Mouse (Mus musculus): ENCODE measurements around the gene Cd300lg.

Gene Cd300lg

GRCm38 (mm10) chr11:102041350-102041949 lies at the start of gene Cd300lg:
Cd300lg (plus strand) TSS chr11:102041509.
- DNase-seq (ENCODE audit: low spot score): no peak

- DNase-seq (ENCODE audit: low spot score): no peak
Measured at GRCm38 (mm10) chr11:101991813-101992212, 49.5 kb upstream of the Cd300lg start.

DNA sequence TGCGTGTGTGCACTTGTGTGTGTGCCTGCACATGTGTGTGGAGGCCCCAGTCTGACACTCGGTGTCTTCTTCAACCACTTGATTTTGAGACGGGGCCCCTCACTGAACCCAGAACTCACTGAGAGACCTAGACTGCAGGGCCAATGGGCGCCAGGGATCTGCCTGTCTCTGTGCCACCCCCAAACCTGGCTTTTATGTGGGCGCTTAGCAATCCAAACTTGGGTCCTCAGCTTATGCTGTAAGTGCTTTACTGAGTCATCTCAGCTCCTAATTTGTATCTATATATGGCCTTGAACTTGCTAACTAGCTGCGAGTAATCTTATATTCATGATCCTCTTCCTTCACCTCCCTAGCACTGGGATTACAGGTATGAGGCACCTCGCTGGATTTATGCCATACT lies 48.9 kb upstream of the Cd300lg start:
- DNase-seq (ENCODE audit: low spot score): no peak

DNA sequence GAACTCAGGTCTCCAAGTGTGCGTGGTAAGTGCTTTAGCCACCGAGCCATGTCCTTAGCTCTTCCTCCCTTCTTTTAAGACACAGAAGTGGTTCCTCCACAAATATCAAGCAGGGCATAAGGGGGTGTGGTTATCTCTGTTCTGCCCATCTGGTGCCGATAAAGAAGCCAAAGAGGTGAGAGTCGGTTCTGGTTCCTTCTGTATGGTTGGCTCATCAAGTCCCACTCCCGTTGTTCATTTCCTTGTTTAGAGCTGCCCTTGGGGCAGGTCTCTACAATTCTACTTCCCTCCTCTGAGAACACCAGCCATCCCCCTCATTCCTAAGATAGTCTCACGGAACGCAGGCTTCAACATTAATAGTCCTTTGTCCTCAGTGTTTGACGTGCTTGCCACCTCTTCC lies 47.2 kb upstream of the Cd300lg start:
- no peak for DNase-seq (ENCODE audit: low spot score)

GRCm38 (mm10) chr11:101995938-101996337 lies 45.4 kb upstream of the Cd300lg start:
- DNase-seq (ENCODE audit: low spot score): no peak

GRCm38 (mm10) chr11:101998258-101998657 lies 43.1 kb upstream of the Cd300lg start:
- DNase-seq (ENCODE audit: low spot score): no peak

- no peak for DNase-seq (ENCODE audit: low spot score)
Measured at GRCm38 (mm10) chr11:101999466-101999865, 41.8 kb upstream of the Cd300lg start.

- DNase-seq (ENCODE audit: low spot score): no peak
Measured at GRCm38 (mm10) chr11:102004251-102004650, 37.1 kb upstream of the Cd300lg start.

- DNase-seq (ENCODE audit: low spot score): no peak
Measured at GRCm38 (mm10) chr11:102006271-102006670, 35.0 kb upstream of the Cd300lg start.

GRCm38 (mm10) chr11:102006688-102007087 lies 34.6 kb upstream of the Cd300lg start:
- DNase-seq (ENCODE audit: low spot score): no peak

DNA sequence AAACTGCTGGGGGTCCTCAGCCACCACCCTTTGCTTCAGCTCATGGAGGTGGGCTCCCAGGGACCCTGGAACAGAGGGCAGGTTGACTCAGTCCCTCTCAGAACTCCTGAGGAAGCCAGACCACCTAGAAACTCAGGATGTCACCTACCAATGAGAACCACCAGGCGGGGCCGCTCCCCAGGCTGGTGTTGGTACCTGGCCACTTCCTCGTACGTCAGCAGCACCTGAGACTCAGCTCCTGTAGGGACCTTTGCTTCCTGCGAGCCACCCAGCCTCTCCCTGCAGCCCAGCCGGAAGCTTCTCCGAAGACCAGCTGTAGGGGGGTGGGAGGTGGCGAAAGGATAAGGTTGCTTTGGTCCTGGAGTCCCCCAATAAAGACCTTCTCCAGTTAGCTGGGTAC lies 32.9 kb upstream of the Cd300lg start:
- DNase-seq (ENCODE audit: low spot score): no peak

GRCm38 (mm10) chr11:102008954-102009637 lies 32.2 kb upstream of the Cd300lg start:
- DNase-seq (ENCODE audit: low spot score): peak; percentile 76

DNA sequence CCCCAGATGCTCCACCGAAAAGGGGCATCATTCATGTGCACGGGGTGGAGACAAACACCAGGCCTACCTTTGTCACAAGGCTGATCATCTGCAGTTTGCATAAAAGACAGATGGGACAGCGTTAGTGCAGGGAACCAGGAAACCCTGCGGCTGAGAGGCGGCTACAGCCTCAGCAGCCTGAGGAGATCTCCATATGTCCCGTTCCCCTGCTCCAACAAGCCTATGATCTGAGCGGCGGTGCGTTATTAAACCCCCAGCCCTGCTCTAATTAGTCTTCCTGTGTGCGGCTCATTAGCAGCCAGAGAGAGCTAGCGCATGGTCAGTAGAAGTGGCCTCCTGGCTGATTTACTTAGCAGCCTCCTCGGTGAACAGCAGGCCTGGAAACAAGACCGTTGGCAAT lies 31.2 kb upstream of the Cd300lg start:
- DNase-seq (ENCODE audit: low spot score): no peak

- DNase-seq (ENCODE audit: low spot score): no peak
Measured at GRCm38 (mm10) chr11:102011510-102011909, 29.8 kb upstream of the Cd300lg start.

DNA sequence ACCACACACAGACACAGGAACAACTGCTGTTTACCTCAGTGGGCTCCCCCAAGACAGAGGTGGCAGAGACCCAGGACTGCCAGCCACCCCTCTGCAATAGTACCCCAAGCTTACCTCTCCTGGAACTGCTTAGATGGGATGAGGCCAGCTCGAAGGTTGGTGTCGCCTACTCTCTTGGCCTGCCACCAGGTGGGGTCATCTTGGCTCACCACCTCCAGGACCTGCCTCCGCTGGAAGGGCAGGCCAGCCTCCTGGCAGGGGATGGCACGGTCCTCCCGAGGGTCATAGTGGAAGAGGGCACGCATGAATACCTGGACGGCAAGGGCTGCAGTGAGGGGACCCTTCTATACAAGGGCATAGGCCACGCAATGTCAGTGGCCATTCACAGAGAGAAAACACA lies 28.1 kb upstream of the Cd300lg start:
- no peak for DNase-seq (ENCODE audit: low spot score)

- no peak for DNase-seq (ENCODE audit: low spot score)
Measured at GRCm38 (mm10) chr11:102015472-102015871, 25.8 kb upstream of the Cd300lg start.

- DNase-seq (ENCODE audit: low spot score): no peak
Measured at GRCm38 (mm10) chr11:102016136-102016535, 25.2 kb upstream of the Cd300lg start.

- no peak for DNase-seq (ENCODE audit: low spot score)
Measured at GRCm38 (mm10) chr11:102019736-102020135, 21.6 kb upstream of the Cd300lg start.

DNA sequence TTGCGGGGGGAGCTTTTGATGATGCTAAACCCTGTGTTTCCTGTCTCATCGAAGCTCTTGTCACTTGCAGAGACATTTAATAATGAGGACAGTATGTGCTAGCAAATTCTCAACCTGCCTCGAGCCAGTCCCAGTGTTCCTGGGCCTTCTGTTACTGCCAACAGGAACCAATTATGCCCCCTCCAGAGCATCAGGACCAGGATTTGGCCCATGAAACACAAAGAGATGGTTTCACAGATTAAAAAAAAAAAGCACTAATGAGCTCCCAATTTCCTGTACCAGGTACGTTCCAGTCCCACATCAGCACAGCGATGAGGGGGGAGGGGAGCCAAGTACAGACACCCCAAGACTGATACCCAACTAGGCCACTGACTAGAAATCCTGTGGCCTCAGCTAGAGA lies 20.1 kb upstream of the Cd300lg start:
- no peak for DNase-seq (ENCODE audit: low spot score)

DNA sequence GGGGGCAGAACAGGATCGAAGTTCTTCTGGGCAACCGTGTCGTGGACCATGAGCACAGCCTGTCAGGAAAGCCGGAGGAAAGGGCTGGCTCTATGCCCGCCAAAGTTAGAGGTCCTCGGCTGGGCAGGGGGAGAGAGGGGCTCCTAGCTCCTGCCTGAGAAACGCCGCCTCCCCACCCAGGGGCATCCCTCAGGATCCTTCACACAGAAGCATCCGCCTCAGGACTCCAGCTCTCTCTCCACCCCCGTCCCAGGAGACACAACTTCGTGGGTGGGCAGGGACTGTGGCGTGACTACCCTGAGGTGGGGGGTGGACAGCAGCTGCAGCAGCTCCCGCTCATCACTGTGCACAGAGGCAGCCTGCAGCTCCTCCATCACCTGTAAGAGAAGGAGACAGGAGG lies 17.9 kb upstream of the Cd300lg start:
- DNase-seq (ENCODE audit: low spot score): no peak

- DNase-seq (ENCODE audit: low spot score): no peak
Measured at GRCm38 (mm10) chr11:102024084-102024758, 17.1 kb upstream of the Cd300lg start.

DNA sequence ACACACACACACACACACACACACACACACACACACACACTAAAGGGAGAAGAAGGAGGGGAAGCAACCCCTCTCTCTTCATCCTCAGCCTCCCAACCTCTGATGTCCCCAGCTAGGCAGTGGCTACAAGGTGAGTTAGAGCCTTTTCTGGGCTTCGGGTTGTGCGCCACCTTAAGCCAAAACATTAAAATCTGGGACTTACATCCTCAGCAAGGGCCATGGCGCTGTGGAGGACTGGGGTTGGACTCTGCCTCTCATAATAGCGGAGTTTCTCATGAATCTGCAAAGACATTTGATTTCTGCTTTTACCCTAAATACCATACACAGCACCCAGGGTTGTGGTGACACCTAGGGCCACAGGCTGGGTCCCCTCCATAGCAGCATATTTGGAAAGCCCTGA lies 16.4 kb upstream of the Cd300lg start:
- DNase-seq (ENCODE audit: low spot score): no peak

DNA sequence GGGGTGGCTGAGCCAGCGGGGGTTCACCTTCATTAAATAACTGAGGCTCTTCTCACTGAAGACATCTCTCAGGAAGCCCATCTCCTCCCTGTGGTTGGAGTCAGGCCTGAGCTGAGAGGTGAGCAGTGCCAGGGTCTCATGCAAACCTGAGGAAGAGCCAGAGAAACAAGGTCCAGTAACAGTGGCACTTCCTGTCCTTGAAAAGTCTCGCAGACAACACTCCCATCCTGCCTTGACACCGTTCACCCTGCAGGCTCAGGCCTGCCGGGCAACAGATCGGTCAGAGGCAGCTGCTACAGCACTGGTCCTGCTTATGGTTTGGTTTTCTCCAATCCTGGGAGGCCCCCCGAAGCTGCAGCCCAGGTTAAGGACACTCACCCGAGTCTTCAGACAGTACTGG lies 16.0 kb upstream of the Cd300lg start:
- DNase-seq (ENCODE audit: low spot score): no peak

All from lung, postnatal 25 days (tissue).